Mouse (Mus musculus): Measurements from ENCODE around the gene Hoxa10. TPM values are rescaled to one million over a fixed set of nuclear protein-coding genes. Genes with fewer than 3 reads are reported as not detected.

Gene Hoxa10
- polyA plus RNA-seq, 1 experiment: 15.8 TPM

GRCm38 (mm10) chr6:52233546-52234427 is 6.9 kb downstream of the Hoxa10 start:
- TF ChIP-seq MYOD1 (IDR thresholded peaks at IDR 0.05; ENCODE audit: control insufficient read depth in 1 of 3, insufficient read length in 2 of 3, low read depth in 2 of 3) (peak in 1 of 3 experiments; percentile 18), TCF12 (IDR thresholded peaks at IDR 0.05; ENCODE audit: insufficient read depth, poor library complexity, severe bottlenecking) (no peak), POLR2AphosphoS2 (IDR thresholded peaks at IDR 0.05; ENCODE audit: insufficient read length, low read depth) (peak; percentile 57), E2F4 (IDR thresholded peaks at IDR 0.05; ENCODE audit: insufficient read depth) (no peak), POLR2A (IDR thresholded peaks at IDR 0.05; ENCODE audit: insufficient read length, low read depth) (peak; percentile 45)
- Histone ChIP-seq H3K79me2 (ENCODE audit: control insufficient read depth, insufficient read depth) (peaks cover 90% of the 10 kb centered on the region), H3K36me3 (ENCODE audit: control insufficient read depth, insufficient read depth) (no peaks in the 10 kb centered on the region), H3K4me3 (peak overlapping the region; percentile 89), H3K4me2 (ENCODE audit: low read depth) (peak overlapping the region; percentile 99), H3ac (ENCODE audit: control insufficient read depth, insufficient read length) (peak overlapping the region; percentile 73), H3K27me3 (ENCODE audit: control insufficient read depth, insufficient read depth, insufficient read length) (no peaks in the 10 kb centered on the region)

DNA sequence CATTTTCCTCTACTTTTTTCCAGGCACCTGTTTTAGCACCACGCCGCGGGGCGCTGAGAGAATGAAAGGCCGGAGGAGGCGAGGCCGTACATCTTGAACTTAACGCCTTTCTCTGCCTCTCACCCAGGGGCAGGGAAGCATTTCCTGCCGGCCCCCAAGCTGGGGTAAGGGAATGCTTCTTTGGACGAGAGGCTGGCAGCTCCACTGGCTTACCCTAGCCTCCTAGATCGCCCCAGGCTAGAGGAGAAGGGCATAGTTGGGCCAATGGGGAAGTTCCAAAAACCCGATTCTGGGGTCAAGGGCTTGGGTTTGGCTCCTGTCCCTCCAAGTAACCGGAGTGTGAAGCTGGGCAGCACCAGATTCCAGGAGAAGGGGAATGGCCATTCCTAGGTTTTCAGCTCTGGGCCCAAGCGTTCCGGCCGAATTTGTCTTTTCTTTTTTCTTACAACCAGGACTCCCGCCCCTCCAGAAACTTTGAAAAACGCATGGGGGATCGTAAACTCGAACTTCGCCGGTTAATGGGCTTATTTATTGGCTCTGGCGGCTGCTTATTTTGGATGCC is 7.6 kb downstream of the Hoxa10 start:
- no peak for TF ChIP-seq E2F4 (IDR thresholded peaks at IDR 0.05; ENCODE audit: insufficient read depth)
- no peak for TF ChIP-seq REST (IDR thresholded peaks at IDR 0.05; ENCODE audit: insufficient read depth, insufficient read length)
- TF ChIP-seq MAX (IDR thresholded peaks at IDR 0.05; ENCODE audit: low read depth): no peak
- no peak for TF ChIP-seq USF1 (IDR thresholded peaks at IDR 0.05; ENCODE audit: low read depth)
- no peak for TF ChIP-seq MYOG (IDR thresholded peaks at IDR 0.05; ENCODE audit: control insufficient read depth in 1 of 3, insufficient read depth in 1 of 3, insufficient read length in 2 of 3, low read depth in 2 of 3)
- TF ChIP-seq MYOD1 (IDR thresholded peaks at IDR 0.05; ENCODE audit: control insufficient read depth in 1 of 3, insufficient read length in 2 of 3, low read depth in 2 of 3): no peak
- no peak for TF ChIP-seq POLR2A (IDR thresholded peaks at IDR 0.05; ENCODE audit: insufficient read length, low read depth)
- no peak for TF ChIP-seq TCF3 (IDR thresholded peaks at IDR 0.05; ENCODE audit: insufficient read length, low read depth)
- no peak for TF ChIP-seq TCF12 (IDR thresholded peaks at IDR 0.05; ENCODE audit: insufficient read depth, poor library complexity, severe bottlenecking)
- no peak for TF ChIP-seq SRF (IDR thresholded peaks at IDR 0.05; ENCODE audit: control insufficient read depth, insufficient read length, low read depth)
- TF ChIP-seq CEBPB (IDR thresholded peaks at IDR 0.05; ENCODE audit: insufficient read depth, poor library complexity, severe bottlenecking): no peak
- no peak for TF ChIP-seq POLR2AphosphoS2 (IDR thresholded peaks at IDR 0.05; ENCODE audit: insufficient read length, low read depth)
- Histone ChIP-seq H3K27me3 (ENCODE audit: control insufficient read depth, insufficient read depth, insufficient read length) (no peaks in the 10 kb centered on the region), H3K36me3 (ENCODE audit: control insufficient read depth, insufficient read depth) (no peaks in the 10 kb centered on the region), H3ac (ENCODE audit: control insufficient read depth, insufficient read length) (peak overlapping the region; percentile 73), H3K4me3 (peak overlapping the region; percentile 89), H3K79me2 (ENCODE audit: control insufficient read depth, insufficient read depth) (peaks cover 89% of the 10 kb centered on the region), H3K4me2 (ENCODE audit: low read depth) (peak overlapping the region; percentile 99)

GRCm38 (mm10) chr6:52232568-52232965 is 8.1 kb downstream of the Hoxa10 start:
- TF ChIP-seq TCF12 (IDR thresholded peaks at IDR 0.05; ENCODE audit: insufficient read depth, poor library complexity, severe bottlenecking) (no peak), TCF3 (IDR thresholded peaks at IDR 0.05; ENCODE audit: insufficient read length, low read depth) (no peak), E2F4 (IDR thresholded peaks at IDR 0.05; ENCODE audit: insufficient read depth) (no peak), MAX (IDR thresholded peaks at IDR 0.05; ENCODE audit: low read depth) (no peak), POLR2AphosphoS2 (IDR thresholded peaks at IDR 0.05; ENCODE audit: insufficient read length, low read depth) (no peak), CEBPB (IDR thresholded peaks at IDR 0.05; ENCODE audit: insufficient read depth, poor library complexity, severe bottlenecking) (no peak)
- peaks cover 89% of the 10 kb centered on the region for H3K79me2 ChIP-seq (ENCODE audit: control insufficient read depth, insufficient read depth)
- peak overlapping the region; percentile 89 for H3K4me3 ChIP-seq
- H3ac ChIP-seq (ENCODE audit: control insufficient read depth, insufficient read length): peak overlapping the region; percentile 73
- no peaks in the 10 kb centered on the region for H3K36me3 ChIP-seq (ENCODE audit: control insufficient read depth, insufficient read depth)
- H3K27me3 ChIP-seq (ENCODE audit: control insufficient read depth, insufficient read depth, insufficient read length): no peaks in the 10 kb centered on the region
- peak overlapping the region; percentile 99 for H3K4me2 ChIP-seq (ENCODE audit: low read depth)

GRCm38 (mm10) chr6:52231885-52232567 is 8.6 kb downstream of the Hoxa10 start:
- no peaks in the 10 kb centered on the region for H3K27me3 ChIP-seq (ENCODE audit: control insufficient read depth, insufficient read depth, insufficient read length)

More at GRCm38 (mm10) chr6:52231885-52232567, 8.6 kb downstream of the Hoxa10 start:
- peaks cover 89% of the 10 kb centered on the region for H3K79me2 ChIP-seq (ENCODE audit: control insufficient read depth, insufficient read depth)
- H3ac ChIP-seq (ENCODE audit: control insufficient read depth, insufficient read length): no peak overlapping the region
- H3K4me3 ChIP-seq: peak overlapping the region; percentile 89
- TF ChIP-seq MAX (IDR thresholded peaks at IDR 0.05; ENCODE audit: low read depth): no peak
- TF ChIP-seq TCF12 (IDR thresholded peaks at IDR 0.05; ENCODE audit: insufficient read depth, poor library complexity, severe bottlenecking): no peak
- no peak for TF ChIP-seq E2F4 (IDR thresholded peaks at IDR 0.05; ENCODE audit: insufficient read depth)
- no peak for TF ChIP-seq CEBPB (IDR thresholded peaks at IDR 0.05; ENCODE audit: insufficient read depth, poor library complexity, severe bottlenecking)
- no peak for TF ChIP-seq POLR2A (IDR thresholded peaks at IDR 0.05; ENCODE audit: insufficient read length, low read depth)
- no peak for TF ChIP-seq SRF (IDR thresholded peaks at IDR 0.05; ENCODE audit: control insufficient read depth, insufficient read length, low read depth)
- TF ChIP-seq MYOG (IDR thresholded peaks at IDR 0.05; ENCODE audit: control insufficient read depth in 1 of 3, insufficient read depth in 1 of 3, insufficient read length in 2 of 3, low read depth in 2 of 3): no peak
- no peak for TF ChIP-seq TCF3 (IDR thresholded peaks at IDR 0.05; ENCODE audit: insufficient read length, low read depth)
- TF ChIP-seq REST (IDR thresholded peaks at IDR 0.05; ENCODE audit: insufficient read depth, insufficient read length): no peak
- no peak for TF ChIP-seq USF1 (IDR thresholded peaks at IDR 0.05; ENCODE audit: low read depth)
- no peak for TF ChIP-seq POLR2AphosphoS2 (IDR thresholded peaks at IDR 0.05; ENCODE audit: insufficient read length, low read depth)
- no peak for TF ChIP-seq MYOD1 (IDR thresholded peaks at IDR 0.05; ENCODE audit: control insufficient read depth in 1 of 3, insufficient read length in 2 of 3, low read depth in 2 of 3)
- no peaks in the 10 kb centered on the region for H3K36me3 ChIP-seq (ENCODE audit: control insufficient read depth, insufficient read depth)
- peak overlapping the region; percentile 99 for H3K4me2 ChIP-seq (ENCODE audit: low read depth)
